Mouse (Mus musculus) stomach, embryonic 15.5 days (tissue): ENCODE results near the gene Snrnp25. TPM values are rescaled to one million over a fixed set of nuclear protein-coding genes. Genes with fewer than 3 reads are reported as not detected.
A peak's percentile ranks its signal among the peaks of the same experiment; 100 is the strongest.

Experiments used
- ATAC-seq: fragments of 200-750 bp; cut with Nextera tagmentation; 2 replicates; pipeline ENCODE4 v1.8.0; 2017; ENCODE audit warnings: low read depth, moderate number of reproducible peaks, moderate TSS enrichment; ENCODE audit not compliant: insufficient read depth, low FRiP score
- H3K27ac ChIP-seq: fragments of 300-500 bp; sonication (generic); 2 replicates; pipeline ENCODE4 v1.5.1; 2015; ENCODE audit warnings: mild to moderate bottlenecking, inconsistent platforms
- H3K27me3 ChIP-seq: fragments of 300-500 bp; sonication (generic); replicated peaks from 2 replicates; pipeline ENCODE4 v1.6.1; 2015; ENCODE audit warnings: inconsistent platforms
- H3K36me3 ChIP-seq: fragments of 300-500 bp; sonication (generic); 2 replicates; pipeline ENCODE4 v1.6.1; 2015; ENCODE audit warnings: inconsistent platforms
- H3K4me1 ChIP-seq: fragments of 300-500 bp; sonication (generic); 2 replicates; pipeline ENCODE4 v1.6.1; 2015; ENCODE audit warnings: inconsistent platforms
- H3K4me2 ChIP-seq: fragments of 300-500 bp; sonication (generic); 2 replicates; pipeline ENCODE4 v1.6.1; 2015; ENCODE audit warnings: mild to moderate bottlenecking, inconsistent platforms
- H3K4me3 ChIP-seq: fragments of 300-500 bp; sonication (generic); replicated peaks from 2 replicates; pipeline ENCODE4 v1.5.1; 2015; ENCODE audit warnings: inconsistent platforms
- H3K9ac ChIP-seq: fragments of 300-500 bp; sonication (generic); 2 replicates; pipeline ENCODE4 v1.6.1; 2015; ENCODE audit warnings: inconsistent platforms
- H3K9me3 ChIP-seq: fragments of 300-500 bp; sonication (generic); 2 replicates; pipeline ENCODE4 v1.6.1; 2016; ENCODE audit warnings: inconsistent platforms
- WGBS: fragments of 180-500 bp; shearing (Covaris S2); methylation state at CpG from one replicate; pipeline ENCODE4 v1.1.7; 2015; 5-methylcytosine and 5-hydroxymethylcytosine counted together
- polyA plus RNA-seq: library from polyadenylated mRNA; unstranded; fragments of >200 nt; fragmentation: Nextera tagmentation; extraction: Ambion mirVana; gene quantifications from 2 replicates; pipeline ENCODE4 v1.2.1, GENCODE M21; 2015

Snrnp25 gene
- polyA plus RNA-seq, 1 experiment from 2014 or later: 57.5 TPM

DNA sequence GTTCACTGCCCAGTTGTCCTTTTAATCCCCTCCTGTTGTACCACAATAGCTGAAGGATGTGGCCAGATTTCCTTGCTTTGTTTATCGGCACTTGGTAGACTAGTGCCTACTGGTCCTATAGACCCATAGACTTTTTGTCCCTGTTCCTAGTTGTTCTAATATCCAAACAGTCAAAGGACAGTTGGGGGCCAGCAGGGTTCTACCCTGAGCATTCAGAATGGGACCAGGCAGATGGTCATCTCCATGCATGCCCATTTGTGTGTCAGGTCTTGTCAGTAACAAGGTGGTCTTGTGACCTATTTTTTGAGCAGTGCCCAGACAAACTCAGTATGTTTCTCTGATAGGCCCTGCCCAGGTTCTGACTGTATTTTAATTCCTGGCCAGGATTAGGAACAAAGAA is 21.8 kb downstream of the Snrnp25 start:
- H3K9me3 ChIP-seq: no peaks in the 10 kb centered on the region
- peaks cover 12% of the 10 kb centered on the region for H3K36me3 ChIP-seq
- H3K27me3 ChIP-seq: no peaks in the 10 kb centered on the region
- 48% methylated on average over 1 of the region's 1 CpGs for WGBS
- H3K4me1 ChIP-seq: peaks cover 47% of the 10 kb centered on the region
- peak overlapping the region; percentile 81; the same call in 1 of the 2 replicates for H3K9ac ChIP-seq
- ATAC-seq: no peak
- H3K4me3 ChIP-seq: peak overlapping the region; percentile 73
- peak overlapping the region; percentile 84 for H3K4me2 ChIP-seq
- 0 out of 2 replicates have a peak overlapping the region, but pooled peaks have one; percentile 93 for H3K27ac ChIP-seq

DNA sequence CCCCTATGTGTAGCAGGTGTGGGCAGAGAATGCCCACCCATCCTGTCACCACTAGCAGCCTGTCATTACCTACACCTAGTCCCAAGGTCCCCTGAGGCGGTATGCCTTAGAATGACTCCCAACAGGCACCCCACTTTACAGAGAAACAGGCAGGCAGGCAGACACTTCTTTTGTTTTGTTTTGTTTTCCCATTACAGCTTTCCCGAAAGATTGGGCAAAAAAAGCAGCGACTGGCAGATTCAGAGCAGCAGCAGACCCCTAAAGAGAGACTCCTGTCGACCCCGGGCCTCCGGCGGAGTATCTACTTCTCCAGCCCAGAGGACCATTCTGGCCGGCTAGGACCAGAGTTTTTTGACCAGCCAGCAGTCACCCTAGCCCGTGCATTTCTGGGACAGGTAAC is 22.3 kb downstream of the Snrnp25 start:
- H3K36me3 ChIP-seq: peaks cover 12% of the 10 kb centered on the region
- peak overlapping the region; percentile 84; the same call in 1 of the 2 replicates for H3K4me2 ChIP-seq
- peak overlapping the region; percentile 73; the same call in 1 of the 2 replicates for H3K4me3 ChIP-seq
- WGBS: 86% methylated on average over 9 of the region's 9 CpGs
- no peak overlapping the region for H3K27ac ChIP-seq
- no peaks in the 10 kb centered on the region for H3K9me3 ChIP-seq
- H3K27me3 ChIP-seq: no peaks in the 10 kb centered on the region
- no peak for ATAC-seq
- H3K9ac ChIP-seq: no peak overlapping the region
- peaks cover 43% of the 10 kb centered on the region for H3K4me1 ChIP-seq

DNA sequence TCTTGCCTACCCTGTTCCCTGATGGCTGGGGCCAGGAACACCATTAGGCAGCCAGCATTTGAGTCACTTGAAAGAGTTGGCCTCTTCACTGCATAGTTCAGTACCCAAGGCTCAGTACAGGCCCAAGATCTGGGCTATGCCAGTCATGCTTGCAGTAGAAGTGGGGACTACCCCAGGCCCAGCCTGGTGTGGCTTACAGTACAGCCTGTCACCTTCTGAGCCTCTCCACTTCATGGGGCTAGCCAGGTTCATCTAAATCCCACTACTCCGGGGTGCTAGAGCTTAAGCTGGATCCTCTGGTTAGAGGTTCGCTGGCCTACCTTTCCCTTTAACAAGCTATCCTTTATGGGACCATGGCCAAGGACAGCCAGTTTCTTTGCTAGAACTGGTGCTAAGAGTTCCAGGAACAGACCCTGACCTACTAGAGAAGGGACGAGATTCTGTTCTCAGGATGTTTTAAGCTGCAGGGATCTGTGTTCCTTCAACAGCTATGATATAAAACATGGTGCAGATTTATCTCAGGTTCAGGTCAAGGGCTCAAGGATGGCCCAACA is 23.2 kb downstream of the Snrnp25 start:
- Histone ChIP-seq H3K9me3 (no peaks in the 10 kb centered on the region), H3K4me3 (no peak overlapping the region), H3K27ac (no peak overlapping the region), H3K4me1 (peaks cover 35% of the 10 kb centered on the region), H3K4me2 (no peak overlapping the region), H3K27me3 (no peaks in the 10 kb centered on the region), H3K36me3 (peaks cover 15% of the 10 kb centered on the region), H3K9ac (no peak overlapping the region)
- ATAC-seq: no peak
- WGBS: 85% methylated on average over 3 of the region's 3 CpGs

DNA sequence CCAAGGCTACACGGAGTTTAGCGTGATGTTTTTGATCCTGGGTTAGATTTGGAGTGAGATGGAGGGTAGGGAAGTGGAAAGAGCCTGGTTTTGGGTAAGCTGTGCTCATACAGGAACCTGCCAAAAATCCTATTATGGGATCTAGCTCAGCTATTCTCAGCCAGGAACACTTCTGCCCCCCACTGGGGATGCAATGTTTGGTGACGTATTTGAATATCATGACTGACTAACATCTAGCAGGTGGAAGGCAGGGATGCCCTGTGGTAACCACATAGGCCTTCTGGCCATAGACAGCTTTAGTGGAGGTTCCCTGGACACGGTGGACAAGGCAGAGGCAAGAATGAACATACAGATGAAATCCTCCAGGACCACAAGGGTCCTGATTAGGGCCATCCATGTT is 25.0 kb downstream of the Snrnp25 start:
- ATAC-seq: no peak
- 85% methylated on average over 4 of the region's 4 CpGs for WGBS

DNA sequence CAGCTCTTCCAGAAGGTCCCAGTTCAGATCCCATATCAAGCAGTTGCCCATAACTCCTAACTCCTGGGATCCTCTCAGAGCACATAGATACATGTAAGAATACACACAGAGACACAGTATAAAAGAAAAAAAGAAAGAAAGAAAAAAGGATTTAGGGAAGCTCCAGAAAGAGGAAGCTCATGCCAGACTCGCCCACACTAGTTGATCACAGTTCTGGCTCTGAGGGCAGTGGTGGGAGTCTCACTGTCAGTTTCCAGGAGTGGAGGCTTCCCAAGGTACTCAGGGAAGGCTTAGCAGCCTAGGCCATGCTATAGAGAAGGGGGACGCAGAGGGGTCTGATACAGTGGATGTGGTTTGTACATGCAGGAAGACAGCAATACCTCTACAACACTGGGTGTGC is 25.9 kb downstream of the Snrnp25 start:
- H3K27ac ChIP-seq: no peak overlapping the region
- peaks cover 22% of the 10 kb centered on the region for H3K36me3 ChIP-seq
- 94% methylated on average over 2 of the region's 2 CpGs for WGBS

More for the DNA sequence above, 25.0 kb downstream of the Snrnp25 start:
- Histone ChIP-seq H3K9ac (no peak overlapping the region), H3K9me3 (no peaks in the 10 kb centered on the region), H3K27ac (no peak overlapping the region), H3K36me3 (peaks cover 22% of the 10 kb centered on the region), H3K27me3 (no peaks in the 10 kb centered on the region), H3K4me2 (no peak overlapping the region), H3K4me1 (peaks cover 30% of the 10 kb centered on the region), H3K4me3 (no peak overlapping the region)

DNA sequence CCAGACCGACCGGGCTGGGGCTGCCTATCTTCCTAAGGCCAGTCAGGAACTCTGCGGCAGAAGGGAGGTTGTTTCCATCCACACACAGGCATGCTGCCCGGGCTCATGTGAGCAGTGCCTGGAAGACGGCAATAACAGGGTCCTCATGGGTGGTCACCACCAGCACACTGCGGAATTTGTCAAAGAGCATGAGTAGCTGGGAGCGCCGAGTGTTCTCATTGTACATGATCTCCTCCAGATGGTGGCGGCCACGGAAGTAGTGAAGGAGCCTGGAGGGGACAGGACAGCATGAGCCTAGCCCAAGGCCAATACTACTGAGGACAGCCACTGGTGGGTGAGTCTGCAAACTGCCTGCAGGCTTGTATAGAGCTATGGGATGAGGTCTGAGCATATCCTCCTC is 27.6 kb downstream of the Snrnp25 start:
- no peak for ATAC-seq
- Histone ChIP-seq H3K27me3 (no peaks in the 10 kb centered on the region), H3K9me3 (no peaks in the 10 kb centered on the region), H3K27ac (no peak overlapping the region), H3K36me3 (peaks cover 22% of the 10 kb centered on the region), H3K9ac (no peak overlapping the region), H3K4me1 (peaks cover 26% of the 10 kb centered on the region), H3K4me2 (no peak overlapping the region), H3K4me3 (no peak overlapping the region)
- WGBS: 69% methylated on average over 10 of the region's 10 CpGs

More for the DNA sequence above, 25.9 kb downstream of the Snrnp25 start:
- ATAC-seq: no peak
- peaks cover 30% of the 10 kb centered on the region for H3K4me1 ChIP-seq
- no peaks in the 10 kb centered on the region for H3K9me3 ChIP-seq
- no peaks in the 10 kb centered on the region for H3K27me3 ChIP-seq
- H3K9ac ChIP-seq: no peak overlapping the region
- H3K4me2 ChIP-seq: no peak overlapping the region
- no peak overlapping the region for H3K4me3 ChIP-seq

DNA sequence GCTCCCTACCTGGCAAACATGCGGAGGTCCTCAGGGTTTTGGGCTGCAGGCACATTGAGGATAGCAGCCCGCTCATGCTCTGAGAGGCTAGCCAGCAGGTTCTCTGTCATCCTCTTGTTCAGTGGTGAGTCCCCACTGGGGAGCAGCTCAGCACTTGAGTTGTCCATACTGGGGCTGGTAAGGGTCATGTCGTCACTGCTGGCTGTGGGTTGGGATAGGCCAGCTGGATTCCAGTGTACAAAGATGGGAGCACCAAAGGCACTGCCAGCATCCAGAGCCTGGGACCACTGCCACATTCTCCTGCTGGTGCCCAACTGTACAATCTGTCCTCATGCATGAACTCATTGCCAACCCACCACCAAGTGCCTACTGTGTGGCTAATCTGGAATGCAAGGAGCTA is 28.7 kb downstream of the Snrnp25 start:
- H3K4me3 ChIP-seq: no peak overlapping the region
- no peak for ATAC-seq
- H3K4me1 ChIP-seq: peaks cover 26% of the 10 kb centered on the region
- H3K27me3 ChIP-seq: no peaks in the 10 kb centered on the region
- 85% methylated on average over 3 of the region's 3 CpGs for WGBS
- H3K36me3 ChIP-seq: peaks cover 25% of the 10 kb centered on the region
- no peak overlapping the region for H3K4me2 ChIP-seq
- H3K27ac ChIP-seq: no peak overlapping the region; the same call in 1 of the 2 replicates
- no peak overlapping the region for H3K9ac ChIP-seq
- H3K9me3 ChIP-seq: no peaks in the 10 kb centered on the region

DNA sequence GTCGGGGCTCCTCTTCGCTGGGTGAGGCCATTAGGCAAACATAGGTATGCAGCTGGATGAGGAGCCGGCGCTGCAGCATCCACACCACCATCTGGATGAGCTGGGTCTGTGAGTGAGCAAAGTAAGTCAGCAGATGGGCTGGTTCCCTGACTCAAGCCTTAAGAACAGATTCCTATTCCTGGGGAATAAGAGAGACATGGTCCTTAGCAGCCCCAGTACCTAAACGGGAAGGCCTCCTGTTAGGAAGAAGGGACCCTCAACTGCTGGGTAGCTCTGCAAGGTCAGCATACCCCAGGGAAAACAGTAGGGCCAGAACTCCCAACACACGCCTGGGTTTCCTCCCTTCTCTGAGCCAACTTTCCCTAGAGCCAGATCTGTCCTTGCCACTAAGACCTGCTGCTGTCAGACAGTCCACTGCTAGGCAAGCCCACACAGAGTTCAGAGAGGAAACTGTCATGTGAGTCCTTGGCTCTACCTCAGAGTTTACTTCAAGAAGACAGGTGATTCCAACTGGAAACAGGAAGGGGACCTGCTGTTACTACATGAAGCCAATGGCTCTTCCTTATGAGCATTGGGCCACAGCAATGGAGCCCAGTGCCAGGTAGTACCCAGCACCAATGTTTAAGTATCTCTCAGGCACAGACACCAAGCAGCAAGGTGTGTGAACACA is 29.7 kb downstream of the Snrnp25 start:
- ATAC-seq: no peak
- WGBS: 88% methylated on average over 6 of the region's 6 CpGs
- peaks cover 26% of the 10 kb centered on the region for H3K4me1 ChIP-seq
- no peaks in the 10 kb centered on the region for H3K27me3 ChIP-seq
- peaks cover 28% of the 10 kb centered on the region for H3K36me3 ChIP-seq
- H3K27ac ChIP-seq: peak overlapping the region; percentile 74
- H3K4me3 ChIP-seq: no peak overlapping the region
- no peak overlapping the region for H3K4me2 ChIP-seq
- no peaks in the 10 kb centered on the region for H3K9me3 ChIP-seq
- no peak overlapping the region for H3K9ac ChIP-seq

DNA sequence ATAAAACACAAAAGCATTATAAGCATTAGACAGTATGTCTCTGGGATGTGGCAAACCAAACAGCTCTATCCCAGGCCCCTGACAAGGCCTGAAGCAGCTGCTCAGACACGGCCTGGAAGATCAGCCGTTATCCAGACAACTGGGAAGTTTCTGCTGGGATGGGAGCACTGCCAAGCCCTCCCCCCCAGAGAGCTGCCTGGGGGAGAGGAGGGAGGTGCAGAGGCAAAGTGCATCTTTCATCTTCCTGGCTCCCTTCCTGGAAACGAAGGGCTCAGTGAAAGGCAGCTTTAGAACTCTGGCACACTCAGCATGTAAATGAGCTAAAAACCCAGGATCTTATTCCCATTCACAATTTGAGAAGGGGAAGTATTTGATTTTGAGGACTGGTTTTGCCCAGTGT is 30.4 kb downstream of the Snrnp25 start:
- Histone ChIP-seq H3K4me2 (no peak overlapping the region), H3K4me1 (peaks cover 26% of the 10 kb centered on the region), H3K9me3 (no peaks in the 10 kb centered on the region), H3K36me3 (peaks cover 26% of the 10 kb centered on the region), H3K27me3 (no peaks in the 10 kb centered on the region), H3K27ac (peak overlapping the region; percentile 74), H3K9ac (no peak overlapping the region), H3K4me3 (no peak overlapping the region)
- WGBS: 34% methylated on average over 3 of the region's 3 CpGs
- ATAC-seq: peak; percentile 37; the same call in 1 of the 2 replicates

DNA sequence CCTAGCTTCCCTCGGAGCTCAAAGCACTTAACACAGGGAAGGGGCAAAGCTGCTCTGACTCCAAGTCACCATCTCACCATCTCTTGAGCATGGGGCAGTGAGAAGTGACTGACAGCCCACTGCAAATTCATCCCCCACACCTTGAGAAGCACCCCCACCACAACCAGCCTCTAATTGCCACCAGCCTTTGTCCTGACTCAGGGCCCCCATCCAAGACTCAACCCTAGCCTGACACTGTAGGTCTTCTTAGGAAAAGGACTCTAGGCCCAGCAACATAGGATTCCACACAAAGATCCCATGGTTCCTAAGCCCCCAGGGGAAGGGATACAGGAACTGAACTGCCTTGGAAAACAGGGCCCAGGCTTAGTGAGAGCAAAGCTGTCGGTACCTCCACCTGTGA is 30.9 kb downstream of the Snrnp25 start:
- H3K27ac ChIP-seq: peak overlapping the region; percentile 67; the same call in 1 of the 2 replicates
- peaks cover 29% of the 10 kb centered on the region for H3K36me3 ChIP-seq
- no peak overlapping the region for H3K4me3 ChIP-seq
- H3K4me2 ChIP-seq: no peak overlapping the region
- H3K4me1 ChIP-seq: peaks cover 26% of the 10 kb centered on the region
- no peak overlapping the region for H3K9ac ChIP-seq
- WGBS: 58% methylated on average over 2 of the region's 2 CpGs
- no peaks in the 10 kb centered on the region for H3K27me3 ChIP-seq
- no peak for ATAC-seq
- no peaks in the 10 kb centered on the region for H3K9me3 ChIP-seq

DNA sequence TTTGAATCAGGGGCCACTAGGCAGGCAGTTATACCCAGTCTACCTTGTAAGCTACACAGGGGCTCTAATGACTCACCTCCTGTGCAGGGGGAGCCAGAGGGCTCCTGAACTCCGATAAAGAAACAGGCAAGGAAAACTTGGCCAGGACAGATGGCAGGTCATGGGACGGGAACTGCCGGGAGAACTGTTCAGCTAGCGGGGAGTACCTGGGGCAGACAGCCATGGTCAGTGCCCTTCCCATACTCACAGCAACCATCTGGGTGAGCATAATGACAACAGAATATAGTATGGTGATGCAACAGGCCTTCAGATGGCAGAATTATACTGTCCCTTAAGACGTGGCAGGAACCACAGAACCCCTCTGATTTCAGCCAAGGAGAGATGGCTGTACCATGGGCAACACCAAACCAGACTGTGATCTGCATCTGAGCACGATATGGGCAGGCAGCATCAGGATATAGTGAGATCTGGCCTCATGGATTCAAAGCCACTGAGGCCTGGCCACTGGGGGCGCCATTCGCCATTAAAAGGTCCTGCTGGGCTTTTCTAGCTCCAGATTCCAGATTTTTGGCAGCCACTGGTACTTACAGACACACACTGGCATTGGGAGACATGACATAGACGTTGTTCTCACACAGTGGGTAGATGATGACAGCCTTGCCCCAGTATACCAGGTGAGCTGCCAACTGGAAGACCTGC is 31.6 kb downstream of the Snrnp25 start:
- Histone ChIP-seq H3K9me3 (no peaks in the 10 kb centered on the region), H3K4me3 (no peak overlapping the region), H3K4me2 (no peak overlapping the region), H3K27me3 (no peaks in the 10 kb centered on the region), H3K36me3 (peaks cover 23% of the 10 kb centered on the region), H3K9ac (no peak overlapping the region), H3K4me1 (peaks cover 26% of the 10 kb centered on the region), H3K27ac (peak overlapping the region; percentile 67; the same call in 1 of the 2 replicates)
- ATAC-seq: no peak
- WGBS: 60% methylated on average over 9 of the region's 9 CpGs

DNA sequence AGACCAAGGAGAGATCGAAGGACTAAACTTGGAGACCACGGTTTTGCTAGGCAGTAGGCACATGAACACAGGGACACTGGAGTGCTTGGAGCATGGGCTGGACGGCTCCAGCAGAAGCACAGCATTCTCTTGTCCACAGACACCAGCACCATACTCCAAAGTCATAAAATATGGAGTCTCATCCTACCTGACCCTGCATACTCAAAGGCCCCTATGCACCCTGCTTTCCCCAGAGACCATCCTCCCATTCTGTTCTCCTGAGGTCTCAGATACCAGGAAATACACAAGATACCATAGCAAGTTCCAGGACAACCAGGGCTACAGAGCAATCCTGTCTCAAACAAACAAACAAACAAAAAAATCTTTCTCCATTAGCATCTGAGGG is 32.2 kb downstream of the Snrnp25 start:
- ATAC-seq: no peak
- H3K27ac ChIP-seq: no peak overlapping the region
- no peak overlapping the region for H3K4me2 ChIP-seq
- H3K4me1 ChIP-seq: peaks cover 26% of the 10 kb centered on the region
- H3K9ac ChIP-seq: no peak overlapping the region
- H3K27me3 ChIP-seq: no peaks in the 10 kb centered on the region
- peaks cover 23% of the 10 kb centered on the region for H3K36me3 ChIP-seq
- no peaks in the 10 kb centered on the region for H3K9me3 ChIP-seq
- H3K4me3 ChIP-seq: no peak overlapping the region
- WGBS: 84% methylated on average over 3 of the region's 3 CpGs
